Mouse (Mus musculus) liver, embryonic 12.5 days (tissue): ENCODE data around the gene Tor4a. TPM values are rescaled to one million over a fixed set of nuclear protein-coding genes. Genes with fewer than 3 reads are reported as not detected.
A peak's percentile ranks its signal among the peaks of the same experiment; 100 is the strongest.

ENCODE experiments used
- ATAC-seq: fragments of 200-750 bp; cut with Nextera tagmentation; 2 replicates; pipeline ENCODE4 v1.8.0; 2017; ENCODE audit warnings: moderate number of reproducible peaks, mild to moderate bottlenecking, moderate library complexity
- H3K27ac ChIP-seq: fragments of 300-500 bp; sonication (generic); 2 replicates; pipeline ENCODE4 v1.5.1; 2016; ENCODE audit warnings: mild to moderate bottlenecking
- H3K27me3 ChIP-seq: fragments of 300-500 bp; sonication (generic); replicated peaks from 2 replicates; pipeline ENCODE4 v1.6.1; 2016; ENCODE audit warnings: mild to moderate bottlenecking, moderate library complexity
- H3K36me3 ChIP-seq: fragments of 300-500 bp; sonication (generic); 2 replicates; pipeline ENCODE4 v1.6.1; 2016; ENCODE audit warnings: mild to moderate bottlenecking, moderate library complexity
- H3K4me1 ChIP-seq: fragments of 300-500 bp; sonication (generic); 2 replicates; pipeline ENCODE4 v1.6.1; 2016
- H3K4me2 ChIP-seq: fragments of 300-500 bp; sonication (generic); 2 replicates; pipeline ENCODE4 v1.6.1; 2016; ENCODE audit warnings: mild to moderate bottlenecking, moderate library complexity
- H3K4me3 ChIP-seq: fragments of 300-500 bp; sonication (generic); 2 replicates; pipeline ENCODE4 v1.5.1; 2016; ENCODE audit warnings: mild to moderate bottlenecking, moderate library complexity
- H3K9ac ChIP-seq: fragments of 300-500 bp; sonication (generic); 2 replicates; pipeline ENCODE4 v1.6.1; 2016; ENCODE audit warnings: mild to moderate bottlenecking, moderate library complexity
- H3K9me3 ChIP-seq: fragments of 300-500 bp; sonication (generic); replicated peaks from 2 replicates; pipeline ENCODE4 v1.6.1; 2016; ENCODE audit warnings: mild to moderate bottlenecking, moderate library complexity
- WGBS: fragments of 180-500 bp; shearing (Covaris S2); methylation state at CpG from one replicate; pipeline ENCODE4 v1.1.7; 2016; ENCODE audit not compliant: insufficient replicate concordance; 5-methylcytosine and 5-hydroxymethylcytosine counted together
- polyA plus RNA-seq: library from polyadenylated mRNA; unstranded; fragments of >200 nt; fragmentation: Nextera tagmentation; extraction: Ambion mirVana; gene quantifications from 2 replicates; pipeline ENCODE4 v1.2.1, GENCODE M21; 2016

Tor4a gene
- 7.2 and 7.4 TPM in 2 replicates for polyA plus RNA-seq

DNA sequence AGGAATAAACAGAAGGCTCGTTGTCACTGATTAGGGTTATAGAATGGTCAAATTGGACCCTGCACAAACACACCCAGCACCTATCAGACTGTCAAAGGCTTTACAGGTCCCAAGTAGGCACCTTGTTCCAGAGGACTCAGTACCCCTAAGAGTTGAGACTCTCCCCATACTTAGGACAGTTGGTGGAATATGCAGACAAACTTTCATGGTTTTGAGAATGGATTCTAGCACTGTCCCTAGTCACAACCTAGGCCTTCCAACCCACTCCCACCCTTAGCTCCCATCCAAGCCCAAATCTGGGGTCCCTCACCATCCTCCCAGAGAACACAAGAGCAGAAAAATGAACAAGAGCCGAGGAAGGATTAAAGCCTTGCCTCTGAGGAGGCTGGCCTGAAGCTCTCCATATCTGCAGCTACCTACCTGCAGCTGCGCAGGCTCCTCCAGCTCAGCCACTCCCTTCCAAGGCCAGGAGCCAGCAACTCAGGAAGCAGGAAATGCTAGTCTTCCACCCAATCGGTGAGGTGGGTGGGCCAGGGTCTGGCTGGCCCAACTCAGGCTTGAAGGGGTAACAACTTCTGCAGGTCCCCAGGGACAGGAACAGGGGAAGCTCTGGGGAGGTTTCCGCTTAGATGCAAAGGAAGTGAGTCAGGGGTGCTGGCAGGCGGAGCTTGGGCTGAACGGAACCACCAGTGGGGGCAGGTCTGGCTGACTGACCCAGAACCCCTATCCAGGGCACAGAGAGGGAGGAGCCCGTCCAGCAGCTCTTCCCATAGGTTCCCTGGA, at the start of gene Tor4a:
Tor4a (minus strand) TSS at position 715 of the 783 bp plus-strand sequence.
- Histone ChIP-seq H3K9me3 (no peaks in the 10 kb centered on the region), H3K4me3 (peak within 1 kb of the TSS; percentile 59), H3K9ac (peak within 1 kb of the TSS; percentile 71), H3K27me3 (peaks cover 9% of the 10 kb centered on the region), H3K4me1 (peaks cover 55% of the 10 kb centered on the region), H3K4me2 (peak within 1 kb of the TSS; percentile 85), H3K27ac (peak within 1 kb of the TSS; percentile 84), H3K36me3 (peaks cover 33% of the 10 kb centered on the region)
- WGBS = 2% methylated on average over 8 of the region's 8 CpGs
- peak; percentile 66 for ATAC-seq

- H3K9ac ChIP-seq = no peak overlapping the region
- no peak for ATAC-seq
Measured at GRCm38 (mm10) chr2:25244144-25244543, 47.5 kb upstream of the Tor4a start.

DNA sequence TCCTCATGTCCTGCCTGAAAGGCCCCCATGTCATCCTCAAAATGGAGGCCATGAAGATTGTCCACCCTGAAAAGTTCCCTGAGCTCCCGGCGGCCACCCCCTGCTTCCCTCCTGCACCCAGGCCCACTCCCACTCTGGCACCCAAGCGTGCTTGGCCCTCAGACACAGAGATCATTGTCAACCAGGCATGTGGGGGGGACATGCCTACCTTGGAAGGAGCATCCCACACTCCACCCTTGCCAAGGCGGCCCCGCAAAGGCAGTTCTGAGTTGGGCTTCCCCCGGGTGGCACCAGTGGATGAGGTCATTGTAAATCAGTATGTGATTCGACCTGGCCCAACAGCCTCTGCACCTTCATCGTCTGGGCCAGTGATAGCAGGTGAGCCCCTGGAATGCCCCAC, 46.7 kb upstream of the Tor4a start:
- Histone ChIP-seq H3K4me3 (no peak overlapping the region), H3K9me3 (no peaks in the 10 kb centered on the region), H3K4me1 (peaks cover 36% of the 10 kb centered on the region), H3K27me3 (peaks cover 30% of the 10 kb centered on the region), H3K27ac (no peak overlapping the region), H3K36me3 (peaks cover 33% of the 10 kb centered on the region), H3K4me2 (no peak overlapping the region), H3K9ac (no peak overlapping the region)
- ATAC-seq = no peak
- WGBS = 72% methylated on average over 8 of the region's 8 CpGs

More at GRCm38 (mm10) chr2:25244144-25244543, 47.5 kb upstream of the Tor4a start:
- H3K4me1 ChIP-seq = peaks cover 36% of the 10 kb centered on the region
- H3K27me3 ChIP-seq = peaks cover 30% of the 10 kb centered on the region
- H3K9me3 ChIP-seq = no peaks in the 10 kb centered on the region
- no peak overlapping the region for H3K27ac ChIP-seq
- no peak overlapping the region for H3K4me2 ChIP-seq
- 76% methylated on average over 4 of the region's 4 CpGs for WGBS
- no peak overlapping the region for H3K4me3 ChIP-seq
- peaks cover 41% of the 10 kb centered on the region for H3K36me3 ChIP-seq

- no peak for ATAC-seq
- WGBS = under 1% methylated on average over 35 of the region's 59 CpGs
- H3K4me1 ChIP-seq = peaks cover 36% of the 10 kb centered on the region
- no peaks in the 10 kb centered on the region for H3K9me3 ChIP-seq
- peak within 1 kb of the TSS; percentile 53 for H3K9ac ChIP-seq
- peak within 1 kb of the TSS; percentile 84 for H3K4me2 ChIP-seq
- peaks cover 21% of the 10 kb centered on the region for H3K36me3 ChIP-seq
- H3K4me3 ChIP-seq = peak within 1 kb of the TSS; percentile 58
- no peak within 1 kb of the TSS for H3K27ac ChIP-seq
- H3K27me3 ChIP-seq = peaks cover 30% of the 10 kb centered on the region
Measured at GRCm38 (mm10) chr2:25242101-25242506, 45.4 kb upstream of the Tor4a start, which contains the start of the genes Rnf208 and Cysrt1. Rnf208 (plus strand) TSS chr2:25242255. Cysrt1 (minus strand) TSS chr2:25242452.

DNA sequence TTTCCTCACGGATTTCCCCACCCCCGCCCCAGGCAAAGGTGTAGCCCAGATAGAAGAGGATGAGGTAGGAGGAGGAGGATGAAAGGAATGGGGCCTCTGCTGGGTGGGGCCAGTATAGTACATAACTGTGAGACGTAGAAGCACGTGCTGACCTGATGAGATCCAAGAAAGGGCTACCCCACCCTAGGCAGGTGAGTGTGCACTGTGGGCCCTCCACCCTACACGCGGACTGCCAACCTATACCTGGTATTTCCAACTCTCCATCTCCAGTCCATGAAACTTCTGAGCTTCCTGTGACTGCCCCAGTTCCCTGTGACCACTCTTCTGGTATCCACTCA, 44.7 kb upstream of the Tor4a start:
- Histone ChIP-seq H3K27me3 (peaks cover 34% of the 10 kb centered on the region), H3K36me3 (peaks cover 14% of the 10 kb centered on the region), H3K9me3 (no peaks in the 10 kb centered on the region), H3K4me2 (peak overlapping the region; percentile 84), H3K9ac (no peak overlapping the region), H3K4me3 (peak overlapping the region; percentile 58), H3K27ac (no peak overlapping the region), H3K4me1 (peaks cover 41% of the 10 kb centered on the region)
- 14% methylated on average over 6 of the region's 6 CpGs for WGBS
- peak; percentile 11; the same call in 1 of the 2 replicates for ATAC-seq

DNA sequence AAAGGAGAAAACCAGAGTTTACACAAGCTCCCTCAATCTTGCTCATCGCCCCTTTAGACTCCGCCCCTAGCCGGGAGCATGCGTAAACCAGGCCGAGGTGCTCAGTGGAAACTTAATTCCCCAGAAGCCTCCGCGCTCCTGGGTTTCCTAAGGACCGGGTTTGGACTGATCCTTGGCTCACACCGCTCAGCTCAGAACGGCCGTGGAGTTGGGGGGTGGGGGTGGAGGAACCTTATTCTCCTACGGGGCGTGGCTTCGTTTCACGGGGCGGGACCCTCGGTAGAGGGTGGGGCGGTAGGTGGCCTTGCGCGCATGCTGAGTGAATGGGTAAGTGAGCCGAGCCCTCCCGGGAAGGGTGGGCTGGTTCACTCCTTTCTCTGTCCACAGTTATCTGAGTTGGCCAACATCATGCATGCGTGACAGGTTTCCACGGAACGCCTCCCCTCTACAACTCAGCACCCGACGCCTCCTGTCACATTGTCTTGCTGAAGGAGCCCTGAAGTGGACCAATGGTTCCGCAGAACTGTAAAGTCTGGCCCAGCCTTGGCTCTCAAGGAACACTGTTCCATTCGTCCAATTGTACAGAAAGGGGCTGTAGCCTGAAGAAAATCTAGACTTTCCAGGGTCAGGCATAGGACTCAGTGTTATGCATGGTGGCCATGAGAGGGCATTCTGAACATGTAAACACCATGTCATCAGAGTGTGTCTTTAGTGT, 44.2 kb upstream of the Tor4a start:
- peak; percentile 76 for ATAC-seq
- peaks cover 46% of the 10 kb centered on the region for H3K4me1 ChIP-seq
- H3K27ac ChIP-seq = peak overlapping the region; percentile 45; the same call in 1 of the 2 replicates
- H3K36me3 ChIP-seq = peaks cover 9% of the 10 kb centered on the region
- under 1% methylated on average over 29 of the region's 29 CpGs for WGBS
- peak overlapping the region; percentile 28; the same call in 1 of the 2 replicates for H3K9ac ChIP-seq
- H3K4me3 ChIP-seq = peak overlapping the region; percentile 58
- H3K9me3 ChIP-seq = no peaks in the 10 kb centered on the region
- peaks cover 38% of the 10 kb centered on the region for H3K27me3 ChIP-seq
- peak overlapping the region; percentile 84 for H3K4me2 ChIP-seq

DNA sequence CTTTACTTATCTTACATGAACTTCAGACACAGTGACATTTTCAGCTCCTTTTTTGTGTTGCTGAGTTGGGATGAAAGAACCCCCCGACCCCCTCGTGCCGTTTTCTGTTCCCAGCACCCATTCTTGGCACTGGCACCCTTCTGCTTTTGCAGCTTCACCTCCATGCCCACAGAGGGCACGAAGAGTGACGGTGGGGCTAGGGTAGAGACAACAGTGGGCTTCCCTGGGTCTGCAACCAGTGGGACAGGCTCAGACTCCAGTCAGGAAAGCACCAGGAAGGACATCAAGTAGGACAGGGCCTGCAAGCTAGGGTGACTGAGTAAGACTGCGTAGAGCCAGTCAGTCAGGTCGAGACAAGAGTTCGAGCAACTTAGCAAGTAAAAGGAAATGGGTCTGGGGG, 43.6 kb upstream of the Tor4a start:
- Histone ChIP-seq H3K9me3 (no peaks in the 10 kb centered on the region), H3K4me2 (peak overlapping the region; percentile 84), H3K27me3 (peaks cover 44% of the 10 kb centered on the region), H3K27ac (no peak overlapping the region), H3K36me3 (peaks cover 3% of the 10 kb centered on the region; the same call in 1 of the 2 replicates), H3K4me3 (peak overlapping the region; percentile 58), H3K9ac (0 out of 2 replicates have a peak overlapping the region, but pooled peaks have one; percentile 28), H3K4me1 (peaks cover 50% of the 10 kb centered on the region)
- no peak for ATAC-seq
- 49% methylated on average over 8 of the region's 8 CpGs for WGBS

GRCm38 (mm10) chr2:25239766-25240165, 43.1 kb upstream of the Tor4a start:
- Histone ChIP-seq H3K4me2 (no peak overlapping the region), H3K36me3 (no peaks in the 10 kb centered on the region), H3K9ac (no peak overlapping the region), H3K27me3 (peaks cover 48% of the 10 kb centered on the region), H3K9me3 (no peaks in the 10 kb centered on the region), H3K4me1 (peaks cover 50% of the 10 kb centered on the region), H3K4me3 (no peak overlapping the region), H3K27ac (no peak overlapping the region)
- 76% methylated on average over 3 of the region's 3 CpGs for WGBS
- no peak for ATAC-seq

GRCm38 (mm10) chr2:25238106-25238505, 41.4 kb upstream of the Tor4a start:
- H3K9ac ChIP-seq = no peak overlapping the region
- no peaks in the 10 kb centered on the region for H3K9me3 ChIP-seq
- ATAC-seq = no peak
- peaks cover 65% of the 10 kb centered on the region for H3K4me1 ChIP-seq
- H3K4me2 ChIP-seq = no peak overlapping the region
- peaks cover 45% of the 10 kb centered on the region for H3K27me3 ChIP-seq
- H3K27ac ChIP-seq = no peak overlapping the region
- no peak overlapping the region for H3K4me3 ChIP-seq
- H3K36me3 ChIP-seq = no peaks in the 10 kb centered on the region

GRCm38 (mm10) chr2:25237522-25237921, 40.8 kb upstream of the Tor4a start:
- Histone ChIP-seq H3K27me3 (peaks cover 39% of the 10 kb centered on the region), H3K9me3 (no peaks in the 10 kb centered on the region), H3K4me2 (no peak overlapping the region), H3K4me3 (no peak overlapping the region), H3K9ac (no peak overlapping the region), H3K27ac (no peak overlapping the region), H3K36me3 (no peaks in the 10 kb centered on the region), H3K4me1 (peaks cover 60% of the 10 kb centered on the region)
- ATAC-seq = no peak
- 55% methylated on average over 4 of the region's 4 CpGs for WGBS

DNA sequence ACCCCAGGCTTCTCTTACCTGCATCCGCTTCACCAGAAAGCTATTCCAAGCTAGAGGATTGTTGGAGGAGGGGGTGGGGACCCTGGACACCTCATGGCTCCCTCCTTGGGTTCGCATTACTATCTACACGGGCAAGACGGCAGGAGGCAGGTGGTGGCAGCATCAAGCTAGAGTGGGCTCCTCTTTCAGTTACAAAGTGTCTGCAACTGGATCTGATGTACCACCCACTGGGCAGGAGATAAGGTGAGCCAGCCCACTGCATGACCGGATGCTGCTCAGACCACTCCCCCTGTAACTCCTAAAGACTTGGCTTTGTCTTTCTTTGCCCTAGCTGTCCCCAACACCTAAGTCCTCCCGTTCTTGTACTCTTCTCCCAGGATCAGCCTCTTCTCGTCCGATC, 39.9 kb upstream of the Tor4a start, which contains the start of gene Rnf224:
Rnf224 (minus strand) TSS at position 174 of the 400 bp plus-strand sequence.
- Histone ChIP-seq H3K9me3 (no peaks in the 10 kb centered on the region), H3K27me3 (peaks cover 32% of the 10 kb centered on the region), H3K4me3 (no peak within 1 kb of the TSS), H3K9ac (no peak within 1 kb of the TSS), H3K27ac (no peak within 1 kb of the TSS), H3K4me2 (peak within 1 kb of the TSS; percentile 9; the same call in 1 of the 2 replicates), H3K4me1 (peaks cover 51% of the 10 kb centered on the region), H3K36me3 (no peaks in the 10 kb centered on the region)
- 16% methylated on average over 8 of the region's 8 CpGs for WGBS
- ATAC-seq = no peak
